Mouse (Mus musculus): ENCODE measurements around the gene Shq1. TPM values are rescaled to one million over a fixed set of nuclear protein-coding genes. Genes with fewer than 3 reads are reported as not detected.

The Shq1 gene
- polyA plus RNA-seq, 1 experiment from 2014 or later, result 16.3 TPM

DNA sequence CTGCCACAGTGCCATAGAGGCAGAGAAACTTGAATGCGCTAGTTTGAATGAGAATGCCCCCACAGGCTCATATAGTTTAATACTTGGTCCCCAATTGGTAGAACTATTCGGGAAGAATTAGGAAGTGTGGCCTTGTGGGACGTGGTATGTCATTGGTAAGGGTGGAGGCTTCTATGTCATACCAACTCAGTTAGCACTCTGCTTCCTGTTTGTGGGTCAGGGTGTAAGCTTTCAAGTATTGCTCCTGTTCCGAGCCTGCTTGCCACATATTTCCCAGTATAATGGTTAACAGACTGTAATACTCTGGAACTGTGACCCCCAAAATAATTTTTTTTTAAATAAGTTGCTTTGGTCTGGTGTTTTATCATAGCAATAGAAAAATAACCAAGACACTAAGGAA, 54.8 kb downstream of the Shq1 start:
- 92% methylated on average over 4 of the region's 4 CpGs for WGBS
- H3K4me2 ChIP-seq (replicated peaks), result no peak overlapping the region
- no peak overlapping the region for H3K27ac ChIP-seq
- no peak for ATAC-seq (ENCODE audit: low FRiP score)
- no peak overlapping the region for H3K9ac ChIP-seq
- peaks cover 9% of the 10 kb centered on the region for H3K4me1 ChIP-seq
- H3K27me3 ChIP-seq, result no peaks in the 10 kb centered on the region
- no peaks in the 10 kb centered on the region for H3K9me3 ChIP-seq (replicated peaks)
- no peaks in the 10 kb centered on the region for H3K36me3 ChIP-seq
- H3K4me3 ChIP-seq, result no peak overlapping the region

DNA sequence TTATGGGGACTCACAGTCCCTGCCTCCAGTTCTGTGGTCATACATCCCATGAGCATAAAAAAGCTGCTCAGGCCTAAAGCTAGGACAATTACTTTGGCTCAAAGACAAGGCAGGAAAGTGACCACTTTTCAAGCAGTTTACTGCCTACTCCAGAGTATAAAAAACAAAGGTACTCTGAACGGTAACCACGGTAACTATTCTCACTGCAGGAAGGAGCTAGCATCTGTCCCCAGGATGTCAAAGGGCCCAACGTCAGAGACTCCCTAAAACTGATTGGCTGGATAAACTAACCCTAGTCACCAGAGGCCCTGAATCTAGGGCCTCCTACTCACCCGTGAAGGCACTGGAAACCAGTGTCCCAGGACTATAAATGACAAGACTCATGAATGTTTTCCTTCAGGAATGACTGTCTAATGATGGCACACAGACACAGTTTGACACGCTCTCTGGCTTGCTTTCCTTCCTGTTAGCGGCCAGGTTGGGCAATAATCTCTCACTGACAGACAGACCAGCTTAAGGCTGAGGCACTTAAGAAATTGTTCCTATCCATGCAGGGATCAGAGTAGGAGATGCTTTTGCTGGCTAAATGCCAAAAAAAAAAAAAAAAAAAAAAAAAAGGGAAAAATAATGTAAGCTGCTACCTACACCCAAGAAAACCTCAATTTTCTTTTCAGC, 57.2 kb downstream of the Shq1 start:
- peak; percentile 35; the same call in 1 of the 2 replicates for ATAC-seq (ENCODE audit: low FRiP score)
- no peaks in the 10 kb centered on the region for H3K27me3 ChIP-seq
- H3K4me1 ChIP-seq, result peaks cover 9% of the 10 kb centered on the region
- H3K9me3 ChIP-seq (replicated peaks), result no peaks in the 10 kb centered on the region
- H3K27ac ChIP-seq, result no peak overlapping the region
- no peak overlapping the region for H3K9ac ChIP-seq
- no peak overlapping the region for H3K4me2 ChIP-seq (replicated peaks)
- no peaks in the 10 kb centered on the region for H3K36me3 ChIP-seq
- WGBS, result 55% methylated on average over 6 of the region's 6 CpGs
- no peak overlapping the region for H3K4me3 ChIP-seq

DNA sequence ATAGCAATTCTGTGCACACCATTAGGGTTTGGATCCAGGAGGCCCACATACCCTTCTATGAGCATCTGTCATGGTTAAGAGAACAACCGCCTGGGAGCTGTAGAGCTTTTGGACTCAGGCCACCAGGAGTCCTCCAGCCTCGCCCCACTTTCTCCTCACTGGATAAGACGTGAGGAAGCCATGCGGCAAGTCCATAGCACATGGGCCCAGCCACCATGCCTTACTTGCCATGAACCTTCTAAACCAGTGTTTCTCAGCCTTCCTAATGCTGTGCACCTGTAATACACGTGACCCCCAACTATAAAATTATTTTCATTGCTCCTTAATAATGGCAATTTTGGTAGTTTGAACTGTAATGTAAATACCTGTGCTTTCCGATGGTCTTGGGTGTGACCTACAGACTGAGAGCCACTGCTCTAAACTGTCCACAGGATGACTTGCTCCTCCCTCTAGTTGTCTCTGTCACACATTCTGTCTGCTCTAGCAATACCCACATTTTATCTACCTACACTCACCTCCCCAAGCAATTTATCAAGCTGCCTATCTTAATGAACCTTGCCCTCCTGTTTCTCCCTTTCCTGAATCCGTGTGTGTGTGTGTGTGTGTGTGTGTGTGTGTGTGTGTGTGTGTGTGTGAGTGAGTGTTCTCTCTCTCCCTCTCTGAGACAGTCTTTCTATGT, 59.9 kb downstream of the Shq1 start:
- no peaks in the 10 kb centered on the region for H3K36me3 ChIP-seq
- no peaks in the 10 kb centered on the region for H3K9me3 ChIP-seq (replicated peaks)
- H3K9ac ChIP-seq, result no peak overlapping the region
- H3K4me1 ChIP-seq, result peaks cover 9% of the 10 kb centered on the region
- no peak overlapping the region for H3K27ac ChIP-seq
- ATAC-seq (ENCODE audit: low FRiP score), result no peak
- 93% methylated on average over 7 of the region's 7 CpGs for WGBS
- no peaks in the 10 kb centered on the region for H3K27me3 ChIP-seq
- no peak overlapping the region for H3K4me2 ChIP-seq (replicated peaks)
- H3K4me3 ChIP-seq, result no peak overlapping the region

DNA sequence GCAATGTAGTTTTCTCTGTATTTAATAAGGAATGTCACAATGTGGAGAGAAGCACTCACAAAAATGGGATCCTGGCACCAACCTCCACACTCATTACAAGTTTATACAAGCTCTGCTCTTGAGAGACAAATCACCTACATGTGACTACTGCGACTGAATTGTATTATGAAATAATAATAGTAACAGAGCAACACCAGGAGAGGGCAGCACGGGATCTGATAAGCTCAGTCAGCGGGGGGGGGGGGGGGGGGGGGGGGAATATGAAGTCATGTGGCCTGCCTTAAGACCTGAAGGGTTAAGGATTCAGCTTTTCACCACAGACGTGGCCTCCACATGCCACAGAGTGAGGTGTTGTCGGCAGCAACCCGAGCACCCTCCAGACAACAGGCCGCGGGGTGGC, 60.8 kb downstream of the Shq1 start:
- Histone ChIP-seq H3K4me3 (no peak overlapping the region), H3K4me2 (replicated peaks) (no peak overlapping the region), H3K27ac (no peak overlapping the region), H3K36me3 (no peaks in the 10 kb centered on the region), H3K27me3 (no peaks in the 10 kb centered on the region), H3K4me1 (peaks cover 9% of the 10 kb centered on the region), H3K9ac (no peak overlapping the region), H3K9me3 (replicated peaks) (no peaks in the 10 kb centered on the region)
- ATAC-seq (ENCODE audit: low FRiP score), result no peak
- 77% methylated on average over 7 of the region's 8 CpGs for WGBS

DNA sequence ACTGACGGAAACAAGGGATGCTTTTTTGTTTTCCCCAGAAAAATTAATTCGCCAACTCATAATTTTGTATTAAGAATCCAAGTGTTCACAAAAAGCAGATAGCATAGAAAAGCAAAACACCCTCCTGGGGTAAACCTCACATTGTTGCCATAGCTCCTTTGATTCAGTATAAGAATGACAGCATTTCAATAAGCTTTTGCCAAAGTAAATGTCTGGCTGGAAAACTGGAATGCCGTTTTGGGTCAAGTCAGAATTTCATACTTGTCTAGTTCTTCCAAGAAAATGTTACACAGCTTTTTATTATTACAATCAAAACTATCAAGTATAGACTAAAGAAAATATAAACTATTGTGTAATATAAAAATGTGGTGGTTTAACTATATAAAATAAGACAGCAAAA, 61.7 kb downstream of the Shq1 start:
- H3K9me3 ChIP-seq (replicated peaks), result no peaks in the 10 kb centered on the region

DNA sequence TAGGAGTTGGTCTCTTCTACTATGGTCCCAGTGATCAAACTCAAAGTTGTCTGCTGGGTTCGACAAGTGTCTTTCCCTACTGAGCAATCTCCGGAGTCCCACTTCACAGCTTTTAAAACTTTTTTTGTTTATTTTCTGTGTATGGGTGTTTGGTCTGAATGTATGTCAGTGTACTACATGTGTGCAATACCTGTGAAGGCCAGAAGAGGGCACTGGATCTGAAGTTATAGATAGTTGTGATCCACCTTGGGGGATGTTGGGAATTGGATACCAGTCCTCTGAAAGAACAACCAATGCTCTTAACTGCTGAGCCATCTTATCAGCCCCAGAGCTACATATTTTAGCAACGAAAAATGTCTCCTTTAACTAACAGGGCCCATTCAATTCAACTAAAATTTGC, 62.5 kb downstream of the Shq1 start:
- Histone ChIP-seq H3K27me3 (no peaks in the 10 kb centered on the region), H3K9me3 (replicated peaks) (no peaks in the 10 kb centered on the region), H3K9ac (no peak overlapping the region), H3K4me1 (peaks cover 1% of the 10 kb centered on the region), H3K36me3 (no peaks in the 10 kb centered on the region), H3K4me3 (no peak overlapping the region), H3K4me2 (replicated peaks) (no peak overlapping the region), H3K27ac (no peak overlapping the region)
- 92% methylated on average over 3 of the region's 3 CpGs for WGBS
- no peak for ATAC-seq (ENCODE audit: low FRiP score)

More for the DNA sequence above, 61.7 kb downstream of the Shq1 start:
- WGBS, result 82% methylated on average over 3 of the region's 3 CpGs
- H3K4me3 ChIP-seq, result no peak overlapping the region
- H3K27ac ChIP-seq, result no peak overlapping the region
- no peaks in the 10 kb centered on the region for H3K36me3 ChIP-seq
- peaks cover 8% of the 10 kb centered on the region for H3K4me1 ChIP-seq
- no peak overlapping the region for H3K9ac ChIP-seq
- ATAC-seq (ENCODE audit: low FRiP score), result no peak
- H3K4me2 ChIP-seq (replicated peaks), result no peak overlapping the region
- H3K27me3 ChIP-seq, result no peaks in the 10 kb centered on the region

DNA sequence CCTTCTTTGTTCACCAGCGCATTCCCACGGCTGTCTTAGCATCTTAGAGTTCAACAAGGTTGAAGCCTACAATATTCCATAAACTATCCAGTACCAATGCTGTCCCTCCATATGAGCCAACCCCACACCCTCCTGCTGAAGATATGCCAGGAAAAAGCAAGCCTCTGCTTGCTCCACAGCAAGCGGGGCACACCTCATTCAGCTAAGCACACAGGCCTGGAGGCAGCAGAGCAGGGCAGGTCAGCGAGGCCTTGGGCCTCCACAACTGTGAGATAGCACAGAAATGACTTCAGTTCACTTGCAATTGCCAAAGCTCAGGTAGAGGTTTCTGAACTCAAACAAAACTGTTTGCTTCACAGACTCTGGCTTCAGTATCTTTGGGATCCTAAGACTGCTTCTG, 64.2 kb downstream of the Shq1 start:
- no peaks in the 10 kb centered on the region for H3K36me3 ChIP-seq
- H3K4me3 ChIP-seq, result no peak overlapping the region
- WGBS, result 82% methylated on average over 4 of the region's 4 CpGs
- no peaks in the 10 kb centered on the region for H3K4me1 ChIP-seq
- H3K9ac ChIP-seq, result no peak overlapping the region
- no peak for ATAC-seq (ENCODE audit: low FRiP score)
- no peaks in the 10 kb centered on the region for H3K9me3 ChIP-seq (replicated peaks)
- H3K27ac ChIP-seq, result no peak overlapping the region
- H3K4me2 ChIP-seq (replicated peaks), result no peak overlapping the region
- 0 out of 2 replicates have a peak, but pooled peaks cover 2% of the 10 kb centered on the region for H3K27me3 ChIP-seq

DNA sequence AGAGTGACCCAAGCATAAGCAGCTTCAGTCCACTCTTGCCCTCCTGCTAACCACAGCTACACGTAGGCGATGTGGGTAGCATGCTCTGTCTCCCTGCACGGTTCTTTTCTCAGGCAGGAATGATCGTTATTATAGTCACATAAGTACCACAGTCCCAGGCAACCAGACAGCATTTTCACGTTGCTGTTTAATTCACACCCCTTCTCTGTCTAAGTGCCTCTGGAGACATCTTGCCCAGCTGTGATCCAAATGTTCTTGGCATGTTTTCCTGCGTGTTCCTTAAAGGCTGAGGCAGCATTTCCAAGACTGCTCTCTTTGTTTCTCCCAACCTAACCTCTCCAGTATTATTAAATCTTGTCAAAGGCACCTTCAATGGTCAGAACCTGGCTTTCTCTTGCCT, 67.3 kb downstream of the Shq1 start:
- 81% methylated on average over 6 of the region's 6 CpGs for WGBS
- ATAC-seq (ENCODE audit: low FRiP score), result no peak

DNA sequence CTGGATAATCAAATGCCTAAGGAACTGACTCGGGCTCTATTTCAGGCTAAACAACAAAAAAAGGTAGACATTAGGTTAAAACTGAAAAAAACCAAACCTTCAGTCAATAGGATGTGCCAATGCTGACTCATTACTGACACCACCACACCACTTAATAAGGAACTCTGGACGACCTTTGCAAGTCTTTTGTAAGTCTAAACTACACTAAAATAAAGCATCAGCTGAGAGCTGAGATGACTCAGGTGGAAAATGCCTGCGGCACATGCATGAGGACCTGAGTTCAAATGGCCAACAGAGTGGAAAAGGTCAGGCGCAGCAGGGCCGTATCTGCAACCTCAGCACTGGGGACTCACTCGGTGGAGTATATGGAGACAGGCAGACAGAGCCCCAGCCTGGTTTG, 69.3 kb downstream of the Shq1 start:
- Histone ChIP-seq H3K27me3 (0 out of 2 replicates have a peak, but pooled peaks cover 2% of the 10 kb centered on the region), H3K9ac (no peak overlapping the region), H3K4me2 (replicated peaks) (no peak overlapping the region), H3K27ac (no peak overlapping the region), H3K4me1 (no peaks in the 10 kb centered on the region), H3K4me3 (no peak overlapping the region), H3K9me3 (replicated peaks) (no peaks in the 10 kb centered on the region), H3K36me3 (no peaks in the 10 kb centered on the region)
- ATAC-seq (ENCODE audit: low FRiP score), result no peak
- 80% methylated on average over 6 of the region's 6 CpGs for WGBS

More for the DNA sequence above, 67.3 kb downstream of the Shq1 start:
- Histone ChIP-seq H3K4me2 (replicated peaks) (no peak overlapping the region), H3K9ac (no peak overlapping the region), H3K36me3 (no peaks in the 10 kb centered on the region), H3K9me3 (replicated peaks) (no peaks in the 10 kb centered on the region), H3K4me1 (no peaks in the 10 kb centered on the region), H3K27me3 (0 out of 2 replicates have a peak, but pooled peaks cover 2% of the 10 kb centered on the region), H3K4me3 (no peak overlapping the region), H3K27ac (no peak overlapping the region)

DNA sequence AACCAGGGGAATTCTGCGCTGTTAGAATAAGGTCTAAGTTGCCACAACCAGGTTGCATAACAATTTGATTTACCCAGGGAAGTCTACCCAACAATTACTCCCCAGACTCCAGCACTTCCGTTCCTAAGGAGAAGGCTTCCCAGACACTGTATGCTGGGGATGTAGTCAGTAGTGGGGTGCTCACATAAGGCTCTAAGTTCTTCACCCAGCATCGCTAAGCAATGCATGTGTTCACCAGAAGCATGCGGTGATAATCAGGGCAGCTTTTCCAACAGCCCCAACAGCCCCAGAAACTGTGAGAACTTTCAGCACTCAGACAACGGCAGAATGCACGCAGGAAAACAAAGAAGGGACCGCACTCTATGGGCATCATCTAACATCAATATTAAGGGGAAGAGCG, 77.1 kb downstream of the Shq1 start:
- Histone ChIP-seq H3K27ac (0 out of 2 replicates have a peak overlapping the region, but pooled peaks have one; percentile 7), H3K4me3 (no peak overlapping the region), H3K9ac (no peak overlapping the region), H3K4me1 (peaks cover 9% of the 10 kb centered on the region), H3K4me2 (replicated peaks) (no peak overlapping the region), H3K36me3 (no peaks in the 10 kb centered on the region), H3K27me3 (no peaks in the 10 kb centered on the region), H3K9me3 (replicated peaks) (no peaks in the 10 kb centered on the region)
- ATAC-seq (ENCODE audit: low FRiP score), result peak; percentile 52; the same call in 1 of the 2 replicates
- WGBS, result 43% methylated on average over 8 of the region's 8 CpGs

DNA sequence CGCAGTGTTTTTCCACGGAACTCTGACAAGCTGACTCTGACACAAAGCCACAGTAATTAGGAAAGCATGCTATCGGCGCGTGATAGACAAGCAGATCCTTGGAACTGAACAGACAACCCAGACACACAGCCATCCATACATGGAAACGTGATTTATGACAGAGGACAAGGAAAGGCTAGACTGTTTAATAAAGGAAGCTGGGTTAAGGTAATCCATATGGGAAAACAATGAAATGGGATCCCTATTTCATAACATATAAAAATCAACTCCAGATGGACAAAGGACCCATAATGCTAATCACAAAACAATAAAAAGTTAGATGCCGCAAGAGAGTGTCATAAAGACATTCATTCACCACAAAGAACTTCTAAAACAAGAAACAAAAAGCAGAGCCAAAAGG, 78.0 kb downstream of the Shq1 start:
- H3K9me3 ChIP-seq (replicated peaks), result no peaks in the 10 kb centered on the region
- WGBS, result 41% methylated on average over 7 of the region's 7 CpGs
- H3K27me3 ChIP-seq, result no peaks in the 10 kb centered on the region
- no peak overlapping the region for H3K4me3 ChIP-seq
- peaks cover 9% of the 10 kb centered on the region for H3K4me1 ChIP-seq
- H3K9ac ChIP-seq, result no peak overlapping the region
- no peak for ATAC-seq (ENCODE audit: low FRiP score)
- no peak overlapping the region for H3K27ac ChIP-seq
- H3K4me2 ChIP-seq (replicated peaks), result no peak overlapping the region
- no peaks in the 10 kb centered on the region for H3K36me3 ChIP-seq

DNA sequence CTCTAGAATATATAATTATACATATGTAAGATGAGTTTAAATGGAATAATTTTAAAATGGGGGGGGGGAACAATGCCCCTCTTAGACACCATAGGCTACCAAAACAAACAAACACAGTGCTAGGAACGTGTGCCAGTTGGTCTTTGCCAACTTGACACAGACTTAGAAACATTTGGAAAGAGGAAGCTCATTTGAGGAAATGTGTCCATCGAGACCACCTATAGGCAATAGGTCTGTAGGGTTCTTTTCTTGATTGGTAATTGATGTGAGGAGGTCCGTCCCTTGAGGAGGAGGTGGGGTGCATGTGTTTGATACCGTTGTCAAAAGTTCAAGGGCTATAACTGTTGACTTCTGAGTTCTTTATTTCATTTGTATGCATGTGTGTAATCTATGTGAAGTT, 80.4 kb downstream of the Shq1 start:
- Histone ChIP-seq H3K4me2 (replicated peaks) (no peak overlapping the region), H3K9ac (no peak overlapping the region), H3K36me3 (no peaks in the 10 kb centered on the region), H3K27me3 (no peaks in the 10 kb centered on the region), H3K4me1 (peaks cover 9% of the 10 kb centered on the region), H3K4me3 (no peak overlapping the region), H3K27ac (no peak overlapping the region), H3K9me3 (replicated peaks) (no peaks in the 10 kb centered on the region)
- 85% methylated on average over 4 of the region's 4 CpGs for WGBS
- ATAC-seq (ENCODE audit: low FRiP score), result no peak

DNA sequence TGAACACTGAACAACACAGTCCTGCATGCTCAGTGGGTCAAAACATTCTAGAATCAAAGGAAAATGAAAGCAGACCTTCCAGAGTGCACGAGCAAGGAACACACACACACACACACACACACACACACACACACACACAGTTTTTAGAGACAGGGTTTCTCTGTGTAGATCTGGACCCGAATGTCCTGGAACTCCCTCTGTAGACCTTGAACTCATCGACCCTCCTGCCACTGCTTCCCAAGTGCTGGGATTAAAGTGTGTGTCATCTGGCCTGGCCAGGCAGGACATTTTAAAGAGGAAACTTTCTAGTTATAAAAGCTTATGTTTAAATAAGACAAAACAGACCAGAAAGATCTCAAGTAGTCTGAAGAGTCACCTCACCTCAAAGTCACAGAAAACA, 82.1 kb downstream of the Shq1 start:
- whole genome bisulfite sequencing, result 90% methylated on average over 3 of the region's 3 CpGs
- Histone ChIP-seq H3K4me1 (peaks cover 5% of the 10 kb centered on the region), H3K27ac (no peak overlapping the region), H3K36me3 (no peaks in the 10 kb centered on the region), H3K9ac (no peak overlapping the region), H3K9me3 (replicated peaks) (no peaks in the 10 kb centered on the region), H3K4me2 (replicated peaks) (no peak overlapping the region), H3K27me3 (no peaks in the 10 kb centered on the region), H3K4me3 (no peak overlapping the region)
- ATAC-seq (ENCODE audit: low FRiP score), result no peak

Measured in hindbrain, embryonic 12.5 days (tissue).